In genomic region chr12:72085329-72086165, GRCm38 (mm10) we compare ENCODE assay signal across 8 mouse cellular contexts. TPM values are rescaled to one million over a fixed set of nuclear protein-coding genes. Genes with fewer than 3 reads are reported as not detected.
DNase-seq lines count a peak whose midpoint lies in the region; ATAC-seq and TF ChIP-seq lines count a peak whose summit lies in the region.

L3hypdh (minus strand) TSS chr12:72085439.
Jkamp (plus strand) TSS chr12:72085589.

- no peak for TF ChIP-seq POLR2A in bone marrow macrophage, adult 2 months (IDR thresholded peaks at IDR 0.05; ENCODE audit: borderline replicate concordance, low read depth, low read length)
- peak; percentile 70 for TF ChIP-seq POLR2A in embryonic fibroblast, embryonic 13.5 days (IDR thresholded peaks at IDR 0.05; ENCODE audit: low read depth, low read length)

- H3K9me3 ChIP-seq in kidney, embryonic 14.5 days (ENCODE audit: control insufficient read depth, low read length), result no peaks in the 10 kb centered on the region
- H3K9me3 ChIP-seq in limb, embryonic 15.5 days, result no peaks in the 10 kb centered on the region

- H3K27me3 ChIP-seq in kidney, embryonic 14.5 days (ENCODE audit: control insufficient read depth, insufficient read depth, low read length), result no peaks in the 10 kb centered on the region
- no peaks in the 10 kb centered on the region for H3K27me3 ChIP-seq in limb, embryonic 15.5 days

- peak within 1 kb of the TSS; percentile 94 for H3K27ac ChIP-seq in bone marrow macrophage, adult 2 months (ENCODE audit: insufficient read depth, low read depth, low read length)
- H3K27ac ChIP-seq in embryonic fibroblast, embryonic 13.5 days (ENCODE audit: insufficient read depth, low read length), result peak within 1 kb of the TSS; percentile 84
- H3K27ac ChIP-seq in kidney, embryonic 14.5 days (ENCODE audit: low read depth, low read length), result peak within 1 kb of the TSS; percentile 97
- H3K27ac ChIP-seq in limb, embryonic 15.5 days, result peak within 1 kb of the TSS; percentile 96

- peaks cover 6% of the 10 kb centered on the region; the same call in 1 of the 2 replicates for H3K36me3 ChIP-seq in kidney, embryonic 14.5 days (ENCODE audit: control insufficient read depth, insufficient read depth, low read length)
- peaks cover 5% of the 10 kb centered on the region; the same call in 1 of the 2 replicates for H3K36me3 ChIP-seq in limb, embryonic 15.5 days

- no peak for TF ChIP-seq CTCF in bone marrow macrophage, adult 2 months (IDR thresholded peaks at IDR 0.05; ENCODE audit: low read depth, low read length)
- TF ChIP-seq CTCF in embryonic fibroblast, embryonic 13.5 days (IDR thresholded peaks at IDR 0.05; ENCODE audit: borderline replicate concordance, insufficient read depth, low read length), result no peak

- peak; percentile 99 for DNase-seq in A20 (ENCODE audit: low read depth, low spot score)
- DNase-seq in heart, adult 9 months (ENCODE audit: low spot score in 2 of 2), result peak; percentile 100
- peak; percentile 98 to 99 for DNase-seq in monocyte, adult 2 months (ENCODE audit: low read depth in 1 of 2, low spot score in 2 of 2)
- peak; percentile 99 to 100 for DNase-seq in spleen, postnatal 36 days (ENCODE audit: low spot score in 2 of 2)

- peak within 1 kb of the TSS; percentile 82 for H3K9ac ChIP-seq in kidney, embryonic 14.5 days (ENCODE audit: low read depth, low read length)
- H3K9ac ChIP-seq in limb, embryonic 15.5 days, result peak within 1 kb of the TSS; percentile 76

- H3K4me2 ChIP-seq in kidney, embryonic 14.5 days (replicated peaks; ENCODE audit: low read depth, low read length), result peak within 1 kb of the TSS; percentile 79
- H3K4me2 ChIP-seq in limb, embryonic 15.5 days, result peak within 1 kb of the TSS; percentile 92

- ATAC-seq in kidney, embryonic 14.5 days (ENCODE audit: low FRiP score, low TSS enrichment), result peak; percentile 98
- peak; percentile 99 for ATAC-seq in limb, embryonic 15.5 days (ENCODE audit: insufficient number of reproducible peaks, low FRiP score, low TSS enrichment, low read depth)

- WGBS in kidney, embryonic 14.5 days, result 1% methylated on average over 58 of the region's 60 CpGs
- WGBS in limb, embryonic 15.5 days, result 1% methylated on average over 60 of the region's 60 CpGs

- peak within 1 kb of the TSS; percentile 75 for H3K4me3 ChIP-seq in bone marrow macrophage, adult 2 months (ENCODE audit: insufficient read depth, low read length)
- H3K4me3 ChIP-seq in embryonic fibroblast, embryonic 13.5 days (ENCODE audit: insufficient read depth, low read length), result peak within 1 kb of the TSS; percentile 74
- peak within 1 kb of the TSS; percentile 81 for H3K4me3 ChIP-seq in kidney, embryonic 14.5 days (ENCODE audit: low read length)
- peak within 1 kb of the TSS; percentile 80 for H3K4me3 ChIP-seq in limb, embryonic 15.5 days

- peaks cover 16% of the 10 kb centered on the region for H3K4me1 ChIP-seq in bone marrow macrophage, adult 2 months (ENCODE audit: control insufficient read depth, insufficient read depth, low read length)
- no peaks in the 10 kb centered on the region for H3K4me1 ChIP-seq in embryonic fibroblast, embryonic 13.5 days (ENCODE audit: control insufficient read depth, insufficient read depth, low read length)
- peaks cover 14% of the 10 kb centered on the region; the same call in 1 of the 2 replicates for H3K4me1 ChIP-seq in kidney, embryonic 14.5 days (ENCODE audit: control insufficient read depth, insufficient read depth, low read length)
- peaks cover 34% of the 10 kb centered on the region for H3K4me1 ChIP-seq in limb, embryonic 15.5 days

RNA-seq across cellular contexts. Expression of gene L3hypdh, which starts in this region (rescaled TPM):
- polyA plus RNA-seq in bone marrow macrophage, adult 2 months (2012; ENCODE audit: insufficient read depth, insufficient read length, missing spikeins), result 1.7 and 1.9 TPM in 2 replicates
- polyA plus RNA-seq in embryonic fibroblast, embryonic 13.5 days (2011; ENCODE audit: insufficient read length, low read depth, missing spikeins), result 10.6 and 11.5 TPM in 2 replicates
- polyA plus RNA-seq in kidney, embryonic 14.5 days (2014; fragmentation: Nextera tagmentation; extraction: Ambion mirVana), result 18.6 and 22.4 TPM in 2 replicates
- polyA plus RNA-seq in limb, embryonic 15.5 days (2015; fragmentation: Nextera tagmentation; extraction: Ambion mirVana), result 19.6 and 19.9 TPM in 2 replicates

RNA-seq across cellular contexts. Expression of gene Jkamp, which starts in this region (rescaled TPM):
- polyA plus RNA-seq in bone marrow macrophage, adult 2 months (2012; ENCODE audit: insufficient read depth, insufficient read length, missing spikeins), result 29.7 and 31.8 TPM in 2 replicates
- 41.9 and 48.4 TPM in 2 replicates for polyA plus RNA-seq in embryonic fibroblast, embryonic 13.5 days (2011; ENCODE audit: insufficient read length, low read depth, missing spikeins)
- 67.3 and 98.7 TPM in 2 replicates for polyA plus RNA-seq in kidney, embryonic 14.5 days (2014; fragmentation: Nextera tagmentation; extraction: Ambion mirVana)
- 74.5 and 74.7 TPM in 2 replicates for polyA plus RNA-seq in limb, embryonic 15.5 days (2015; fragmentation: Nextera tagmentation; extraction: Ambion mirVana)

Comparison
In these comparisons a context has a peak if more than half of its experiments do, and no peak if none do; other contexts are left out.
1. Peak in every context shown above with its lines: DNase-seq, ATAC-seq, H3K4me3 ChIP-seq and H3K27ac ChIP-seq.